Mouse (Mus musculus) spleen, adult 2 months (tissue): ENCODE measurements around the gene AU022252.

Experiments
- CTCF ChIP-seq: fragments of 200-500 bp; IDR thresholded peaks from 2 replicates; pipeline ENCODE4 v1.5.1; 2011; ENCODE audit warnings: mild to moderate bottlenecking, inconsistent platforms; ENCODE audit not compliant: insufficient read depth, insufficient read length, insufficient replicate concordance; ENCODE audit errors: extremely low read depth
- POLR2A ChIP-seq: fragments of 200-500 bp; IDR thresholded peaks from 2 replicates; pipeline ENCODE4 v1.6.1; 2011; ENCODE audit warnings: low read depth, low read length, inconsistent platforms

DNA sequence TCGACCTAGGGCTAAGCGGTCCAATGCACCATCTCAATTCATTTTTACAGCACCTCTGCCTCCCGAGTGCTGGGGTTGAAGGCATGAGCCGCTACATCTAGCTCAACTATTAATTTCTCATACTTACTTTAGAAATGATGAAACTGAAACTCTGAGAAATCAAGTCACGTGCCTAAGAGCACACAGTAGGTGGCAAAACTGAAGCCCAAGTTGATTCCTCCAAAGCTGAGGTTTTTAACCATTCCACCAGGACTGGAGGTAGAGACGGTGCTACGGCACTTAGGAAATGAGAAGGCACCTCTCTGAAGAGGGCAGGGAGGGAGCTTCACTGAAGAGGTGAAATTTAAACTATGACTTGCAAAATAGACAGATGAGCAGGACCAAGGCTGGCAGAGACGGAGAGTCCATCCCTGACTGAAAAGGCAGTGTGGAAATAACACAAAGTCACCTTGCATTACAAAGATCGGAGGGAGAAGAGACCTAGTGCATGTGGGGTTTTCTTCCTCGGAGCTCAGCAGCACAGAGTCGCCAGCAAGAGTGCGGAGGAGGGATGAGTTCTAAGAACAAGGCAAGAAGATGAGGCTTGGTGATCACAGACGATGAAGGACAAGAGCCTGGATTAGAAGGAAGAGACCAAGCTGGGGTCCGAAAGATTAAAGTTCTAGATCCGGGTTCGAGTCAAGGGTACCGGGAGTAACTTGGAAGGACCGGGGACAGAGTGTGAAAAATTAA is 59.4 kb downstream of the AU022252 start:
- no peak for TF ChIP-seq CTCF
- TF ChIP-seq POLR2A, result no peak
